Mouse (Mus musculus): ENCODE data around the gene H2afy.
A peak's percentile ranks its signal among the peaks of the same experiment; 100 is the strongest.

The H2afy gene

DNA sequence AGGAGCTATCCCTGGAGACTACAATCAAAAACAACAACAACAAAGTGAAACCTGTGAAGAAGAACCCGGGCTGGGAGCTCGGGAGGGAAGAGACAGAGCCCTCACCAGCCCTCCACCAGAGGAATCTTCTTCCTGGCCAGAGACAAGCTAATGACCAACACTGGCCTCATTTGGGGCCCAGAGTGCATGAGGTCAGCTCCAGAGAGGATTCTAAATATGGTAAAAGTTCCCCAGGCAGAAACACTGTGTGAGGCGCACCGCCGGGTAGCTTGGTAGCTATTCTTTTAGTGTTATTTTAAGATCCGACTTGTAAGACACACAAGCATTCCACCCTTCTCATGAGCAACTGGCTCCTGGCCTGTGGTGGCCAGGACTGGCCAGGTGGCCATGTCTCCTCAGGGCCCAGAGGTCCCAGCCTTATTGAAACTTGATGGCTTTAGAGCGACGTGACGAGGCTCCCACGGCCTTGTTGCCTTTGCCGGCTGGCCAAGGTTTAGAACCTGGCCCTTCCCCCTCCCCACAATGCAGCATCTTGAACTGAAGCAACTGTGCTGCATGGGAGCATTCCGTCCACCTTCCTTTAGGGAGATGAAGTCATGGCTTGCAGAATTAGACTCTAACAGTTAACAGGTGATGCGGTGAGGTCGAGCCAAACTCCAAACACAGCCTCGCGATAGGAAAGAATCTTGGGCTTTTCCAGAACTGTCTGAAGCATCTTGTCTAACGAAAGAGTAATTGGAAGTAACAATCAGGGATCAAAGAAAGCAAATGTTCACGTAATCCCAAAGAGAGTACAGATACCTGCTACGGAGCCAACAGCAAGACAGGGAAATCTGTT, 25.2 kb downstream of the H2afy start:
- no peak for DNase-seq

DNA sequence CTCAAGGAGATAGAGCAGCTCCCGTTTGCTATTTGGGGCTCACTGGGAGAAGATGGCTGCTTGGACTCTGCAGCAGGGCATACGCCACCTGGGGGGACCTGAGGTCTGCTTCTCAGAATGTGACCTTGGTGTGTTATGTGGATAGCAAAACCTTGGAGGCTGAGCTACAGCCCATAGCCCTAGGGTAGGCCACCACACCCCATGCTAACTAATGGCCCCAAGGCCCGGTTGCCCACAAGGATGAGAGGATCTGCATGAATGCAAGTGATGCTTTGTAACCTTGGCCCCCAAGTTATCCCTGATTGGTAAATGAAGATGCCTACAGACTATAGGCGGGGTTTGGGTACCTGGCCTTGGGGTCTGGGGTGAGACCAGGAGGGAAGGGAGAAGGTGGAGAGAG, 26.5 kb downstream of the H2afy start:
- DNase-seq: no peak

DNA sequence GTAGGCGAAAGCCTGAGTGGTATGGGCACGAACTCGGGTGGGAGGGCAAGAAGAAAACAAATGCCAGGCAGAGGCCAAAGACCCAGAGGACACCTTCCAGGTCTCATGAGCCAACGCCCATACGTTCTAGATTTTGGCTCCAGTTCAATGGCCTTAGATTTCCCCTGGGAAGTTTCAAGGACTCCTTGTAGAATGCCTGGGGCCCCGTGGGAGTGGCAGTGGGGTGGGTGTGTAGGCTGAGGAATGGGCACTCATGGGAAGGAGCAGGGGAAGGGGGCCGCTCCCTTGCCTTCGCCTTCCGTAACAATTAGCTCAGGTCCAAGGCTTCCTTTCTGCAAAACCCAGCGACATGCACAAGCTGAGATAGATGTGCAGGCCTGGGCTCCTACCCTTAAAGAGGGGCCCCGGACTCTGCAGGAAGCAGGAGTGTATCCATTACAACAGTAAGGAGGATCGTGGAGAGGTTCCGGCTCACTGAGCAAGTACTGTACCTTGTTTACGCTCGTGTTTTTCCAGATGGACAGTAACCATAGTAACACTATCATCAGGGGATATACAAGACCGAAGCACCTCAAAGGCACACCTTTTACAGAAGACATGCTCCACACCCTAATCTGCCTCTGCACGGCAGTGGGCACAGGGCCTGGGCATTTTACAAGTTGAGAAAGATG, 27.2 kb downstream of the H2afy start:
- DNase-seq: no peak

DNA sequence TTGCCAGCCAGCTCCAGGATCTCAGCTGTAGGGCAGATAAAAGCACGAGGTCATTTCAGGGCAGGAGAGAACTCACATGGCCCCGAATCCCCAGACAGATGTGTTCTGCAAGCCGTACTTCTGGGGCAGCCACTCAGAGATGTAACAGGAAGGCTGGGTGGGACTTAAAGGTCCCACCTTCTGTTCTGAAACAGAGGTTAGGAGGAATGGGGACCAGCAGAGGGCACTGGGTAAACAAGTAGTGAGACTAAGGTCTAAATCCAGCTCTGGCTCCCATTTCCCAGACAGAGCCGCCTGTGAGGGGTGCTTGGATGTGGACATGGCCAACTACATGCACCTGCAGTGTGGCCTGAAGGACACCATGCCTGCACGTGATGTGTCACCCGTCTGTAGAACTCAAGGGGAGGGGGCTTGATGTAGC, 31.2 kb downstream of the H2afy start:
- peak; percentile 73 for DNase-seq

DNA sequence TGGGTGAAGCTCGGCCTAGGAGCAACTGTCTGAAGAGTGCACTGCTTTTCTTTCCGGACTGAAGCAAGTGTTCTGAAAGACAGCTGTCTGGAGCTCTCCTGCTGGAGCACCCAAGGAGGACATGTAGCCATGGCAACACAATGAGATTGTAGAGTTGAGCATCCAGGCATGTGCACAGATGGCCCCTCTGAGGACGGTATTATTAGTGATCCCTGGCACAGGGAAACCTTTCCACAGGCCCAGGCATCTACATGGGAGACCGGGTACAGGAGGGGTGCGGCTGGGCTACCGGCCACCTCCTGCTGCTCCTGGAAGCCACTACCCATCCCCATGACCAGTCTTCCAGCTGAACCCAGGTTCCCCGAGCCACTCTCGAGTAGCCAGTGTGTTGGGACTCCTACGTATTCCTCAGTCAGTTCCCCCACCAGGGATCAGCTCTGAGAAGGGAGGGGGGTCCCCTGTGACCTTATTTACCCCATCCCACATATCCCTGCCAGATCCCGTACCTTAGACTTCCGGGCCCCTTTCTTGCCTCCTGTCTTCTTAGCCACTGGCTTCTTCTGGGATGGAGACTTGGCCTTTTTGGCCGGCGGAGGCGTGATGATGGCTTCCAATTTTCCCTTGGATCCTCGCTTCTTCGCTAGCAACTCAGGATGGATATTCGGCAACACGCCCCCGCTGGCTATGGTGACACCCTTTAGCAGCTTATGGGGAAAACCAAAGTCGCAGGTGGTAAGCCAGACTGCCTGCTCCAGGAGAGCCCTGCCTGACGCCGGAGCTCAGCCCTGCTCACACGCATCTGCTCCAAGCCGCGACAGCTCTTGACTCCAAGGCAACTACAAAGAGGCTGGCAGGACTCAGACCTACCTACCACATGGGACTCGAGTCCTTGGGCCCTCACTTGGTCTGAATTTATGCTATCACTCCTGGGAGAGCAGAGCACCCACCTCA, 32.1 kb downstream of the H2afy start:
- no peak for DNase-seq

DNA sequence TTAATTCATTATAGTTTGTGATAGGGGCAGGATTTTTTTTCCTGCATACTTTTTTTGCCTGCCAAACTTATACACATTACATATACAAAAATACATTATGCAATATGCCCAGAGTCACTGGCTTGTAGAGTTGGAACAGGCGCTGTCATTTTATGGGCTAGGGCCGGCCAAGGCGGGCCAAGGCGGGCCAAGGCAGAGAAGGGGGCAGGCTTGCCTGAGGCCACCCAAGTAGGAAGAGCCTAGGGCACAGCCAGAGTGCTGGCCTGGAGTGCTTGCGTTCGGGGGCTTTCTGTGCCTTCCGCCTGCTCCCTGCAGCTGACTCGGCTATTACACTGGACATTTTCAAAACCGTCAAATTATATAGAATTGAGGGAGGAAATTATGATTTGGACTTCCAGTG, 34.0 kb downstream of the H2afy start:
- DNase-seq: no peak

DNA sequence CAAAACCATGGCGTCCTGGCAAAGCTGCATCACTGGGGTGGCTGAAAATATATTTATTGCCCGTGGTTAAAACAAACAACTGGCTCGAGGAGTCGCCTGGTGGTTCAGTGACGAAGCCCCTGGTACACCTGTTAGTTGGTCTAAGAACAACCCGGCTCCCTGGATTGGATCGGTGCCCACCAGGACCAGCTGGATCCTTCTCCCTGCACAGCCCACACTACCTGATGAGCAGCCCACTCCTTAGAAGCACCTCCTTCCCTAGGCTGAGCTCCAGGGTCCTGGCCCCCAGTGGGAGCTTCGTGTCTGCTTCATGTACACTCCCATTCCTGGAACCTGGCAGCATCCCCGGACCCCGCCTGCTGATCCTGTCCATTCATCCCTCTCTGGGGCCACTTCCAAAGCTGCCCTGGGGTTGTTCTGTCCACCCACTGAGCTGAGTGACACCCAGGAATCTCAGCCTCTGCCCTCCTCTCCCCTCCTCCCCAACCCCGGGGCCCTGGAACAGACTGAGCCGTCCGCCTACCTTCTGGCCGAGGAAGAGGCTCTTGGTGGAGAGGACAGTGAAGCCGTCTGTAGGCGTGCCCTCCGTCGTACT, 40.5 kb downstream of the H2afy start:
- no peak for DNase-seq

DNA sequence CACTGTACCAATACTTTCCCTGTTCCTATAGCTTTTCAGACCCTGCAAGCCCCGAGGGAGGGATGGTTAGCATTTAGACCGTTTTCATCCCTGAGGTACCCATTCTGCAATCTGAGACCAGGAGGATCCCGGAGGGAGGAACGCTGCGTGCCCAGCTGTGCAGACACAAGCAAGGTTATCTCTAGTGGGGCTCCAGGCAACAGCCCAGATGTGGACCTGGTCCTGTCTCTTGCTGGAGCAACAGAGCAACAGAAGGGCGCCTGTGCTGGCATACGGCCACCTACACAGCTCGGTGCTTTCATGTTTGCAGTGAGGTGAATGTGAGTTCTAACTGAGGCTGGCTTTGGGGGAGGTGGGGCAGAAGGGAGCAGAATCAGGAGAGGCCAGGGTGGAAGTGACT, 41.6 kb downstream of the H2afy start:
- DNase-seq: no peak

DNA sequence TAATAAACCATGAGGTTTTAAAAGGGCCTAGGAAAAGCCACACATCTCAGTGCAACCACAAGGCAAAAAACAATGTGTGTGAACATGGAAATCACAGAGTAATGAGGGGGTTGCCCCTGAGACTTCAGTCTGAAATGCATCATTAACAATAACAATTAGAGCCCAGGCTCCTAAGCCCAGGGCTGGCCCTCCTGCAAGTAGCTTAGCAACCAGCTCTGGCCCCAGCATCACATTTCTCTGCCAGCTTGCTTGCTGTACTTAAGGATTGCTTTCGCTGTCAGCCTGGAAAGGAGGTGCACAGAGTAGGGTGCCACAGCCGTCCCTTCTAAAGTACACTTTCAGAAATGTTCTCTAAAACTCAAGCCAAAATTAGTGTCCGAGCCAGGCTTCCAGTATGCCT, 42.5 kb downstream of the H2afy start:
- DNase-seq: no peak

DNA sequence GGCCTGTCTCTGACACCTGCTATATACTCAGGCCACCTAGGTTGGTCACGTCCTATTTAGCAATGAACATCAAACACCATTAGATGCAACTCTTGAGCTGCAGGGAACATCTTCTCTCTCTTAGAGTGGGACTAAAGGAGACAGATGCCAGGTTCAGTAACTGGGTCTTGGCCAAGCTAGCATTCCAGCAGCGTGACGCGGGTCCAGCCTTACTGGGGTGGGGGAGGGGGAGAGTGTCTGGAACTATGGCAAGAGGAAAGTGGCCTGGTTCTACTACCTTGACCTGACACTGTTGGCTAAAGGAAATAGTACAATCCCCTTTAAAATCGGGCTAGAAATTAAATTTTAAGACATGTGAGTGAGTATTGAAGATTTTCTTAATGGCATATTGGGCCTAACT, 43.6 kb downstream of the H2afy start:
- DNase-seq: no peak

DNA sequence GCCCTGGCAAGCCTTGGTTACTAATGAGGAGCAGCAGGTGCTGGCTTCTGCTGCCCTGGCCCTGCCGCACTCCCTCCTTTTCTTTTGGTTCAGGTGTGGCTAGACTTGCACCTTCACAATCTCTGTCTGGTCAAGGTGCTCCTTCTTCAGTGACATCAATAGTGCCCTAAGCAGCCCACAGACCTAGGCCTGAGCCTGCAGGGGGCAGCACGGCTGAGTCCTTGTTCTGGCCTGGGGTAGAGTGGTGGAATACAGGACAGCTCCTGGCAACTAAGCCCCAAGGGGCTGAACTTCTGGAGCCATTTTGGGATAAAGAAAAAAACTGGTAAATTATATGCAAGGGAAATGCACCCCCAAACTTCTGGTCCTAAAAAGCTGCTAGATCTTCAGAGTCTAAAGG, 45.6 kb downstream of the H2afy start:
- DNase-seq: peak; percentile 25

DNA sequence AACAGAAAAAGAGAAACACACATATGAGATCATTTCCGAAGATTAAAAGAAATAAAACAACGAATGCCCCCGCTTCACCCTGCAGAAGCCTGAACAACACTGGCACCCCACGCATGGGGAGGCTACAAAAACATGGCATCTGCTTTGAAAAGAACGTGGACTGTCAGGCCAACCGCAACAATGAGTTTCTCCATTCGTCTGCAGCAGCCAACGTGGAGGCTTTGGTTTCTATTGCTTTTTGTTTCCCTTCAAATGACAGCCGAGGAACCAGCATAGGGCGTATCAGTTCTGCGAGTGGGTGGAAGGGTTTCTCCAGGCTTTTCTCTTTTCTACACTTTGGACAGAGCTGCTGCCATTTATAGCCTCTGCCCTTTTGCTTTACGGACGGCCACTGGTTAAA, 47.6 kb downstream of the H2afy start:
- no peak for DNase-seq

DNA sequence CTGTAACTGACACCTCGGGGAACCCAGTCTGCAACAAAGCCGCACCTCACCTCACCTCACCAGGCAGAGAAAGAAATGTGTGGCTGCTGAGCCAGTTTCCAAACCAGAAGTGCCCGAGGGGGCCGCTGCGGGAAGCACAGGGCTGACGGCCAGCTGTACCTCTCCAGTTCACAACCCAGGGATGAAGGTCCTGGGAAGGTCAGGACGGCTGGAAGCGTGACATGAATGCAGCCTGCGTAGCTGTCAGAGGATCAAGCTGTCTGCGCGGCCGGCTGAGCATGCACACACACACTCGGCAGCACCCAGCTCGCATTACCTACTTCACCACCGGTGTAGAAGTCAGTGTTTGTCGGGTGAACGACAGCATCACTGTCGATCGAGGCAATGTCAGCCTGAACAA, 48.2 kb downstream of the H2afy start:
- no peak for DNase-seq

DNA sequence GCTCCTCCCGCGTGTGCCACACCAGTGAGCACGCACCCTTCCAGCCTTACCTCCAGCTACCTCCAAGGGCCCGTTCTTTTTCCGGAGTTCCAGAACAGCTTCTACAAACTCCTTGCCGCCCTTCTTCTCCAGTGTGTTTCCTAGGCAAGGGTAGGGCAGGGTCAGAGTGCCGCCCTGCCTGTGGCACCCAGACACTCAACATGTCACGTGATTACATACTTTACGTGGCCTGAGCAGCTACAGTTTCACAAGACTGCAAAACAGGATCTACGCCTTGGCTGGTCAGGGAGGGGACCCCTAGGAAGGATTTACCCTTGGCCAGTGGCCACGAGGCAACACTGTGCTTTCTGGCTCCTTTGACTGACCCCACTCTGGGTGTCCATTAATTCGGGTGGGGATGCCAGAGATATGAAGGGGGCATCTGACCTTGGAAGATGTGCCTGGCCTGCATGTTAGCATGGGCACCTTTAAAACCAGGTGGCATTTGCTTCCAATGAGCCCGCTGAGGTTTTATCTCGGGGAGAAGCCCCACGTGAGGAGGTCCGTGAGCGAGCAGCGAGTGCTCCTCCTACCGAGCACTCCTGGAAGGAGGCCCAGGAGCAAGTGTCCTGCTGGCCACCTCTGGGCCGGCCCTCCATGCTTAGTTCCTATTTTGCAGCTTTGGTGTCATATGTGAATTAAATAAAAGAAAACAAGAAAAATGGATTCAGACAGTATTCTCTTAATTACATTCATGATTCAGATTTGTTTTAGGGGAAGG, 51.8 kb downstream of the H2afy start:
- DNase-seq: no peak

DNA sequence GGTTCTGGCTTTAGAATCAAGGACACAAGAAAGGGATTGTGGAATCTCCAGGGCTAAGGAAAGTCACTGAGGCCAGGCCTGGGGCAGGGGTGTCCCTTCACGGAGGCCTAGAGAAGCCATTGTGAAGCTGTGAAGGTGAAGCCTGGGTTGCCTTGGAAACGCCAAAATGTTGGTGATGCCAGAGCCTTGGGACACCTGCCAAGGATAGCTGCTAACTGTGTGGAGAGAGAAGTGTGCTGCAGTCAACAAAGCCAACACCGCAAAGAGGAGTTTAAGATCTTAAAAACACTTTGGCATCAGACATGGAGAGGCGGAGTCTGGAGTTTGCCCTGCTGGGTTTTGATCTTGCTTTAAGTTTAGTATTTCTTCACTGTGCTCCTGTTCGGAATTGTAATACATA, 54.5 kb downstream of the H2afy start:
- DNase-seq: no peak

DNA sequence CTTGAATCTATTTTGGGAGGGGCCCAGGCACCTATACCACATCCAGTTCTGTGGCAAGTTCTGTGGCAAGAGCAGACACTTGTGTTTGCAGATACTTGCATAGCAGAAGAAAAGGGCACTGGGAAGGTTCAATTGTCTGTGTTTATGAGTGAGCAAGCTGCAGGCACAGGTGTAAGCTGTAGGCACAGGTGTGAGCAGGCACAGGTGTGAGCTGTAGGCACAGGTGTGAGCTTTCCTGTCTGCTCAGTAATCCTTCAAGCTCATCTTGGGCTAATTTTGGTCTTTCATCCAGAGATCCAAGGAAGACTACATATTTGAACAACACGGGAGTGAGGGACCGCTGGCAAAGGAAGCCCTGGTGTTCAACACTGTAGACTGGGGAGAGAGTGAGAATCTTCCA, 56.5 kb downstream of the H2afy start:
- no peak for DNase-seq

DNA sequence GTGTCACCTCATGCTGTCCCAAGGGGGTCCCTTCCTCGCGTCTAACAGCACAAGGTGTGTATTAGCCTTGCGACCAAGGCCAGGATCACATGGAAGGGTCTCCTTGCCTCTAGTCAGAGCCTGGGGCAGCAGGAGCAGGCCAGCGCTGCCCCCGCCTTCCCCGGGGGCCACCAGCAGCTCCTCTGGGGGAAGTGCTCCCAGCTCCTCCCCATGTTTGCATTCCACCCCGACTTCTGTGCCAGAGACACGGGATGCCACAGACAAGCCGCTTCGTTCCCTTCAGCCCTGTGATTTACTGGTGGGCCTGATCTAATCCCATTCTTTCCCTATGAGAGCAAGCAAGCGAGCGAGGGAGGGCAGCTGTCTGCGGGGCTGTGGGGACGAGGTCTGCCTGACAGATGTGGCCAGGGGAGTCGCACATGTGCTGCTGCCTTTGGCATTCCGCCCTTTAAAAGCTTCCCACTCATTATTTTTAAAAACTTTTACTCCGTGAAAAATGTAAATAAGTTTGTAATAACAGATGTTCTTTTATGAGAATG, 57.4 kb downstream of the H2afy start:
- DNase-seq: no peak

DNA sequence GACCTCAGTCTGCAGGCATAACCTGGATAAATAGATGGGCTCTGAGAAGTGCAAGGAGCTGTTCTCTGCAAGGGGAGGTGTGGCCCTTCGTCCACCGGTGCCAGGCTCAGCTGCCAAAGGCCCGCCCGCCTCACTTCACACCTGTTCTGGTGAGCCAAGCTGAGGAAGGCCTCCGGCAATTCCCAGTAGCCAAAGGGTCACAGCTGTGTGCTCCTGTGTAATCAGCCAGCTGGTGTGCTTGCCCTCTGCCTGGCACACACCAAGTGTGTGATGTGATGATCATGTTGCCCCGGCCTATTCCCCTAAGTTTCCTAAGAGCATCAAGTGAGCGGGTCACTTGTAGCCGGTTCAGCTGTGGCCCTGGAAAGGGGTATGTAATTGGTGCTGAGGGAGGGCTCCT, 60.2 kb downstream of the H2afy start:
- no peak for DNase-seq

DNA sequence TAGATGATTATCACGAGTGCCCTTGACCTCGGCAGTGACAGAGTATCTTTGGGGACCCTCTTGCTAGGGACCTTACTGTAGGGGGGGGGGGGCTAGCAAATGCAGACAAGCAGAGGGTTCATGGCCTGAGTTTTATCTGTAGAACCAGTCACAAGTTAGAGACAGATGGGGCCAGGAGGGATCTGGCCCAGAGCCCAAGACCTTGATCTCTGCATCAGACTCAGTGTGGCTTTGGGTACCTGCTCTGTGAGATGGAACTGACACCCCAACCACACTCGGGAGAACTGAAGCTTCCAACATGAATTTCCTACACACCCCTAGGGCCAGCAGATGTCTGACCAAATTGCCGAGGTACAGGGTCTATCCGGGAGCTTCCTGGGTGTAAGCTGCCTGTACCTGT, 63.0 kb downstream of the H2afy start:
- DNase-seq: no peak

DNA sequence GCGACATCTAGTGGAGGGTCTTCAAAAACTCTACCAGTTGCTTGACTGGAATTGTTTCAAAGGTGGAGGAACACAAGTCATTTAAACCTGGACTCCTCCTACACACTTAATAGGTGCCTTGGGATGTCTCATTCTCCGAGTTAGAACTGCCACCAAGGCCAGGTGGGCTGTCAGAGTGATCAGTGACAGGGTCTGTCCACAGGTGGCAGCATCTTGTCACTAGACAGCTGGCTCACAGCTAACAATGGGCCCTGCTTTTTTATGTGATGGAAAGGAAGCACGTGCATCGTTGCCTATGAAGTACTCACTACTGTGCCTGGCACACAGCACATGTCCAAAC, 63.9 kb downstream of the H2afy start:
- no peak for DNase-seq

DNA sequence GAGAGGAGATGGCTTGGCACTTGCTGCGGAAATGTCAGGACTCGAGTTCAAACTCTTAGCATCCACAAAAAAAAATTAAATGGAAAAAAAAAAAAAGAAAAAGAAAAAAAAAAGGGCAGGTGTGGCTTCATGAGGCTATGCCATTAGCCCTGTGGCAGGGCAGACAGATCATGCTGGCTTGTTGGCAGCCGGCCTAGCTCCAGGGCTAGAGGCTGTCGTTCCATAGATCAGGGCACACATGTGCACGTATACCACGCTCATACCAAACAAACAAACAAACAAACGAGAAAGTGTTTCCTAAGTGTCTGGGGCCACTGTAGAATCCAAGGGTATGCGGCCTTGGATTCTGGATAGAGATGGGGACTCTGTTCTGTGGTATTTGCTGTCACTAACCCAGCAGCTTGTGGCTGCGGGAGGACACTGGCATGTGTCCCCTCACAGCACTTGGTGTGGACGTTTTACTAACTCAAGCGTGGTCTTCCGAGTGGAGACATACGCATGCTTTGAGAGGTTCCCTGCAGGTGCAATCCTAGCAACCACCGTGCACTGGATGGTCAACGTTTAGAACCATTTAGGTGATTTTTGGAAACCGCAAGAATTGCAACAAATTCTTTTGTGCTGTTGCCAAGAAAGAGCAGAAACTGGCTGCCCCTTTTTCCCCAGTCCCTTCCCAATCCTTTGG, 64.4 kb downstream of the H2afy start:
- no peak for DNase-seq

DNA sequence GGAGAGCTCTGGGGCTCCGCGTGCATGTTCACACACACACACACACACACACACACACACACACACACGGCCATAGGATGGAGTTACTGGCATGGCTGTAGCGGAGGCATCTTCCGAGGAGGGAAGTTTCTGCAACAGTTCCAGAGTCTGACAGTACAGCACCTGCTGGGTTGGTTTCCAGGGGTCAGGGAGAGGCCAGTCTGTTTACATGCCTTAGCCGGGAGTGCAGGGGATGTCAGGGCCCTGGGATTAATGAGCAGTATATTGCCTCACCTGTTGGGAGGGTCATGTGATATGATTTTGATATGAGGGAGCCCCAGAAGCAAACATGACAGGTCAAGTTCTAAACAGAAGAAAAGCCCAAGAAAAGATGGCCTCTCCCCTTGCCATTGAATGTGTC, 66.5 kb downstream of the H2afy start:
- no peak for DNase-seq

Measured in thymus, postnatal 25 days (tissue).